Mouse (Mus musculus) midbrain, embryonic 13.5 days (tissue): ENCODE measurements around the gene Tcf7l1. TPM values are rescaled to one million over a fixed set of nuclear protein-coding genes. Genes with fewer than 3 reads are reported as not detected.

Experiments
- ATAC-seq: fragments of 200-750 bp; cut with Nextera tagmentation; 2 replicates; pipeline ENCODE4 v1.8.0; 2017; ENCODE audit warnings: mild to moderate bottlenecking, moderate TSS enrichment, moderate library complexity
- H3K27ac ChIP-seq: fragments of 300-500 bp; sonication (generic); 2 replicates; pipeline ENCODE4 v1.5.1; 2015; ENCODE audit warnings: inconsistent platforms, mild to moderate bottlenecking, moderate library complexity
- H3K27me3 ChIP-seq: fragments of 300-500 bp; sonication (generic); 2 replicates; pipeline ENCODE4 v1.6.1; 2015; ENCODE audit warnings: mild to moderate bottlenecking, inconsistent platforms
- H3K36me3 ChIP-seq: fragments of 300-500 bp; sonication (generic); 2 replicates; pipeline ENCODE4 v1.6.1; 2015; ENCODE audit warnings: mild to moderate bottlenecking, inconsistent platforms
- H3K4me1 ChIP-seq: fragments of 300-500 bp; sonication (generic); replicated peaks from 2 replicates; pipeline ENCODE4 v1.6.1; 2015; ENCODE audit warnings: inconsistent platforms
- H3K4me2 ChIP-seq: fragments of 300-500 bp; sonication (generic); replicated peaks from 2 replicates; pipeline ENCODE4 v1.6.1; 2015; ENCODE audit warnings: moderate library complexity, mild to moderate bottlenecking, inconsistent platforms
- H3K4me3 ChIP-seq: fragments of 300-500 bp; sonication (generic); replicated peaks from 2 replicates; pipeline ENCODE4 v1.5.1; 2015; ENCODE audit warnings: mild to moderate bottlenecking, inconsistent platforms
- H3K9ac ChIP-seq: fragments of 300-500 bp; sonication (generic); replicated peaks from 2 replicates; pipeline ENCODE4 v1.6.1; 2015; ENCODE audit warnings: mild to moderate bottlenecking, inconsistent platforms
- H3K9me3 ChIP-seq: fragments of 300-500 bp; sonication (generic); 2 replicates; pipeline ENCODE4 v1.6.1; 2016; ENCODE audit warnings: mild to moderate bottlenecking, inconsistent platforms
- WGBS: fragments of 180-500 bp; shearing (Covaris S2); methylation state at CpG from one replicate; pipeline ENCODE4 v1.1.7; 2015; 5-methylcytosine and 5-hydroxymethylcytosine counted together
- polyA plus RNA-seq: library from polyadenylated mRNA; unstranded; fragments of >200 nt; fragmentation: Nextera tagmentation; extraction: Ambion mirVana; gene quantifications from 2 replicates; pipeline ENCODE4 v1.2.1, GENCODE M21; 2015

The Tcf7l1 gene
- polyA plus RNA-seq, 1 experiment from 2014 or later: 9.7 TPM

GRCm38 (mm10) chr6:72607676-72608075, 181.4 kb downstream of the Tcf7l1 start:
- peaks cover 79% of the 10 kb centered on the region for H3K36me3 ChIP-seq
- ATAC-seq: no peak
- WGBS: 93% methylated on average over 5 of the region's 5 CpGs

GRCm38 (mm10) chr6:72607060-72607459, 182.0 kb downstream of the Tcf7l1 start:
- H3K4me1 ChIP-seq: no peaks in the 10 kb centered on the region
- no peak overlapping the region for H3K4me3 ChIP-seq
- H3K9me3 ChIP-seq: no peaks in the 10 kb centered on the region
- WGBS: 84% methylated on average over 4 of the region's 4 CpGs
- H3K27ac ChIP-seq: no peak overlapping the region
- no peak for ATAC-seq
- peaks cover 76% of the 10 kb centered on the region for H3K36me3 ChIP-seq
- H3K4me2 ChIP-seq: no peak overlapping the region
- no peak overlapping the region for H3K9ac ChIP-seq
- no peaks in the 10 kb centered on the region for H3K27me3 ChIP-seq

More at GRCm38 (mm10) chr6:72607676-72608075, 181.4 kb downstream of the Tcf7l1 start:
- H3K9ac ChIP-seq: no peak overlapping the region
- no peak overlapping the region for H3K4me3 ChIP-seq
- no peaks in the 10 kb centered on the region for H3K9me3 ChIP-seq
- H3K4me2 ChIP-seq: no peak overlapping the region
- H3K4me1 ChIP-seq: no peaks in the 10 kb centered on the region
- H3K27me3 ChIP-seq: no peaks in the 10 kb centered on the region
- H3K27ac ChIP-seq: no peak overlapping the region

GRCm38 (mm10) chr6:72604066-72604465, 185.0 kb downstream of the Tcf7l1 start:
- H3K9ac ChIP-seq: no peak overlapping the region
- peaks cover 48% of the 10 kb centered on the region for H3K36me3 ChIP-seq
- no peak overlapping the region for H3K4me2 ChIP-seq
- H3K4me1 ChIP-seq: peaks cover 2% of the 10 kb centered on the region; the same call in 1 of the 2 replicates
- no peak overlapping the region for H3K4me3 ChIP-seq
- no peaks in the 10 kb centered on the region for H3K9me3 ChIP-seq
- H3K27ac ChIP-seq: no peak overlapping the region
- WGBS: 85% methylated on average over 2 of the region's 2 CpGs
- no peaks in the 10 kb centered on the region for H3K27me3 ChIP-seq
- no peak for ATAC-seq

DNA sequence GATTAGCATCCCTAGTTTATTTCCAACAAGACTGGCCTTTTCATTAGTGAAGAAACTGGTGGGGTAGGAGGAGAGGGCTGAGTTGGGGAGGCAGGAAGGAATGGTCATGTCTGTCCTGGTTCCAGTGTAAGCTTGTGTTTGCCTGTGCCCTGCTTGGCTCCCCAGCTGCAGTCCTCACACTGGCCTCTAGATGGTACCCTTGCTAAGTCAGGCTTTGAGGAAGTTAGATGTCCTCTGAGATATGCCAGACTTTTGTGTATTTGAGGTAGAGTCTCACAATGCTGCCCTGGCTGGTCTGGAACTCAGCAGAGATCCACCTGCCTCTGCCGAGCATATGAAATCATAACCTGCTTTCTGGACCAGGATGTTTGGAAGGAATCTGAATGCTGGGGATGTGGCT, 187.3 kb downstream of the Tcf7l1 start:
- Histone ChIP-seq H3K36me3 (peaks cover 31% of the 10 kb centered on the region), H3K4me1 (peaks cover 19% of the 10 kb centered on the region), H3K27ac (no peak overlapping the region), H3K4me3 (no peak overlapping the region), H3K4me2 (no peak overlapping the region), H3K27me3 (no peaks in the 10 kb centered on the region), H3K9me3 (no peaks in the 10 kb centered on the region), H3K9ac (no peak overlapping the region)
- no peak for ATAC-seq
- 74% methylated on average over 1 of the region's 1 CpGs for WGBS

DNA sequence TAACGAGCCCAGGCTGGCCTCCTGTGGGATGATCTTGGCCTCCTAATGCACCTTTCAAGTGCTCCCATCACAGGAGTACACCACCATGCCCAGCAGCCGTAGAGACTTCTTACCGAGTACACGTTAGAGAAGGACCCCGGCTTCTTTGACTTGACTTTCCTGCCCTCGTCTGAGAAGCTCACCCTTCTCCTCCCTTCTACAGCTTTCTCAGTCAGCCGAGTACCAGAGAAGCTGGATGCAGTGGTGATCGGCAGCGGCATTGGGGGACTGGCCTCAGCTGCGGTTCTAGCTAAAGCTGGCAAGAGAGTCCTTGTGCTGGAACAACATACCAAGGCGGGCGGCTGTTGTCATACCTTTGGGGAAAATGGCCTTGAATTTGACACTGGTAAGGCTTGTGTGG, 188.3 kb downstream of the Tcf7l1 start:
- 87% methylated on average over 12 of the region's 12 CpGs for WGBS
- Histone ChIP-seq H3K27ac (no peak overlapping the region), H3K27me3 (no peaks in the 10 kb centered on the region), H3K4me3 (no peak overlapping the region), H3K9me3 (no peaks in the 10 kb centered on the region), H3K9ac (no peak overlapping the region), H3K4me2 (no peak overlapping the region), H3K4me1 (peaks cover 20% of the 10 kb centered on the region), H3K36me3 (peaks cover 21% of the 10 kb centered on the region)
- ATAC-seq: no peak

DNA sequence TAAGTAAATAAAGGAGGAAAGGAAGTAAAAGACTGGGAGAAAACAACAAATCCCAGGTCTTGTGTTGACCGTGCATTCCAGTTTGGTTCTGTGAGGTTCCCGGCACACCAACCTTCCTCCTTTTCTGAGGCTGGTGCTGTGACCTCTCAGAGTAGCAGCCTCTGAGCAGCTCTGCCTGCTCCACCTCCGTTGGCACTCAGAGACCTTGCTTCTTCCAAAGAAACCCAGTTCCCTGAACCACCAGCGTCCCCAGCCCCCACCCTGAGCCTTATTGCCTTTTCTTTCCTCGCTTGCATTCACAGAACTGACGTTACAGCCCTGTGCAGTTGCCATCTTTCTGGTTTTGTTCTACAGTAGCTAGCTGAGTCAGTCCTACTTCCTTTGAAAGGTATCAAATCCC, 188.8 kb downstream of the Tcf7l1 start:
- peaks cover 16% of the 10 kb centered on the region for H3K36me3 ChIP-seq
- H3K27ac ChIP-seq: no peak overlapping the region
- H3K4me3 ChIP-seq: no peak overlapping the region
- H3K27me3 ChIP-seq: no peaks in the 10 kb centered on the region
- no peak overlapping the region for H3K9ac ChIP-seq
- H3K9me3 ChIP-seq: no peaks in the 10 kb centered on the region
- peaks cover 20% of the 10 kb centered on the region for H3K4me1 ChIP-seq
- 81% methylated on average over 6 of the region's 6 CpGs for WGBS
- no peak for ATAC-seq
- H3K4me2 ChIP-seq: no peak overlapping the region

DNA sequence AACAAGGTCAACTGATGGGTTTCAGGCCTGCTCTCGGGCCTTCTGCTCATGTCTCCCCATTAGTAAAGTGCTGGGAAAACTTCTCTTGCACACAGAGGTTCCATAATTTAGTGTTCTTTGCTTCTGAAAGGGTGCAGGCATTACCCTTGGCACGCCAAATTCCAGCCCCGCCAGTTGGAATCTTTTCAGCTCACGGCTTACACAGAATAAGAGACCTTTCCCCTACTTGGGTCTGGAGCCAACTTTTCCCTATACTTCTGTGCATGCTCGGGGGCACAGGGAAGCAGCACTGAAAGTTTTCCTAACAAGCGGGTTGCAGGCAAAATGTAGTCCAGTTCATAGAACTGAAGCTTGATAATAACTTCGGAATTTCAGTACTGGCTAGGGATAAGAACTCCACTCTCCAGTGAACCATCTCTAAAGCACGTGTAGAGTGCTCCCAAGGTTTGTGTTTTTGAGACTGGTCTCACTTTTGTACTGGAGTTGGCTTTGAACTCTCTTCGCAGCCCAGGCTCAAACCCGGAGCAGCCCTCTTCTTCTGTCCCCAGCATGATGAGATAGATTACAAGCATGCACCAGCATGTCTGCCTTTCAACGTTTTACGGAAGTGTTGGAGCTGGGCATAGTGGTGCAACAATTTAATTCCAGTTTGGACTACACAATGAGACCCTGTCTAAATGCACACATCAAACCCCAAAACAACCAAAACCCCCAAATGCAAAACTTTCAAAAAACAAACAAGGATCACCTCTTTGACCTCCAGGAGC, 190.1 kb downstream of the Tcf7l1 start:
- H3K9me3 ChIP-seq: no peaks in the 10 kb centered on the region
- peak overlapping the region; percentile 64 for H3K4me3 ChIP-seq
- H3K27ac ChIP-seq: peak overlapping the region; percentile 17; the same call in 1 of the 2 replicates
- peaks cover 6% of the 10 kb centered on the region for H3K36me3 ChIP-seq
- ATAC-seq: no peak; the same call in none of the 2 replicates
- WGBS: 50% methylated on average over 12 of the region's 12 CpGs
- H3K9ac ChIP-seq: peak overlapping the region; percentile 77
- H3K4me2 ChIP-seq: peak overlapping the region; percentile 67
- peaks cover 20% of the 10 kb centered on the region for H3K4me1 ChIP-seq
- H3K27me3 ChIP-seq: no peaks in the 10 kb centered on the region

GRCm38 (mm10) chr6:72597956-72598753, 190.9 kb downstream of the Tcf7l1 start, which contains the start of the genes Elmod3 and Retsat:
TSS of gene Elmod3 (minus strand) at chr6:72598413.
TSS of gene Retsat (plus strand) at chr6:72598475.
- WGBS: 2% methylated on average over 38 of the region's 38 CpGs
- no peaks in the 10 kb centered on the region for H3K9me3 ChIP-seq
- ATAC-seq: peak; percentile 95

DNA sequence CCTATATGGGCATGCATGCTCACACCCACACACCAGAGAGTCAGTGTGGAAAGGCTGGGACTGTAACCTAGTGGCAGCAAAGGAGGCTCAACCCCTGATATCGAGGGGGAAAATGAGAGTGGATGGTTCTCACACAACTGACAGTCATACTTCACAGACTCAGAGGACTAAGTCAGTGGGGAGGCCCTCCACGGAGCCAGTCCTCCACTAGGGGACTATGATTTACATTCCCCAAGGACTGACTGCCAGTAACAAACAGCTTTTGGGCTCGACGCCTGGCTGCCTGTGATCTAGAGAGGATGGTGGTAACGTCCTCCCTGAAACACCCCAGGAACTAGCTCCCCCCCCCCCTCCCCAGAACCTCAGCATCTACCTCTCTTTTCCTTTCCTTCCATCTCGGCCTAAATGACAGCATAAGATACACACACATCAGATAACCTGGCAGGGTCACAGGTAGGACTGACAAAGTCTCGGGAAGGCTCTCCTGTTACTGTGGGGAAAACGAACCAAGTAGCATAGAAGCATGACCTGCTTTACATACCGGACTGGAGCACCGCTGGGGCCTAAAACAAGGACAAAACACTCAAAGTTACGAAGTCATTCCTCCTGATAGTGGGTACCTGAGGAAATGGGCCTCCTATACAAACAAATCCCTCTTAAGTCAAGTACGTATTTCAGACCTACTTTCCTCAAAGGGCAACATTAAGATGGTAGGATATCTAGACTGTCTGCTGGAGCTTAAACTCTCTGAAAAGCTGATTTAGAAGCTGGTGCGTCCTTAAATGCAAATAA, 191.8 kb downstream of the Tcf7l1 start:
- H3K4me1 ChIP-seq: peaks cover 20% of the 10 kb centered on the region
- H3K9ac ChIP-seq: peak overlapping the region; percentile 77
- ATAC-seq: no peak
- H3K36me3 ChIP-seq: 0 out of 2 replicates have a peak, but pooled peaks cover 3% of the 10 kb centered on the region
- no peak overlapping the region for H3K27ac ChIP-seq
- WGBS: 56% methylated on average over 13 of the region's 13 CpGs
- peak overlapping the region; percentile 64 for H3K4me3 ChIP-seq
- peak overlapping the region; percentile 67 for H3K4me2 ChIP-seq
- no peaks in the 10 kb centered on the region for H3K27me3 ChIP-seq
- no peaks in the 10 kb centered on the region for H3K9me3 ChIP-seq

More at GRCm38 (mm10) chr6:72597956-72598753, 190.9 kb downstream of the Tcf7l1 start, which contains the start of the genes Elmod3 and Retsat:
- peak within 1 kb of the TSS; percentile 17; the same call in 1 of the 2 replicates for H3K27ac ChIP-seq
- H3K9ac ChIP-seq: peak within 1 kb of the TSS; percentile 77
- peaks cover 20% of the 10 kb centered on the region for H3K4me1 ChIP-seq
- H3K27me3 ChIP-seq: no peaks in the 10 kb centered on the region
- peak within 1 kb of the TSS; percentile 67 for H3K4me2 ChIP-seq
- peak within 1 kb of the TSS; percentile 64 for H3K4me3 ChIP-seq
- H3K36me3 ChIP-seq: 0 out of 2 replicates have a peak, but pooled peaks cover 3% of the 10 kb centered on the region

GRCm38 (mm10) chr6:72593914-72594313, 195.1 kb downstream of the Tcf7l1 start:
- Histone ChIP-seq H3K4me3 (no peak overlapping the region), H3K9ac (no peak overlapping the region), H3K9me3 (no peaks in the 10 kb centered on the region), H3K4me1 (peaks cover 16% of the 10 kb centered on the region), H3K4me2 (no peak overlapping the region), H3K27ac (no peak overlapping the region), H3K36me3 (0 out of 2 replicates have a peak, but pooled peaks cover 3% of the 10 kb centered on the region), H3K27me3 (no peaks in the 10 kb centered on the region)
- no peak for ATAC-seq
- WGBS: 75% methylated on average over 5 of the region's 5 CpGs

DNA sequence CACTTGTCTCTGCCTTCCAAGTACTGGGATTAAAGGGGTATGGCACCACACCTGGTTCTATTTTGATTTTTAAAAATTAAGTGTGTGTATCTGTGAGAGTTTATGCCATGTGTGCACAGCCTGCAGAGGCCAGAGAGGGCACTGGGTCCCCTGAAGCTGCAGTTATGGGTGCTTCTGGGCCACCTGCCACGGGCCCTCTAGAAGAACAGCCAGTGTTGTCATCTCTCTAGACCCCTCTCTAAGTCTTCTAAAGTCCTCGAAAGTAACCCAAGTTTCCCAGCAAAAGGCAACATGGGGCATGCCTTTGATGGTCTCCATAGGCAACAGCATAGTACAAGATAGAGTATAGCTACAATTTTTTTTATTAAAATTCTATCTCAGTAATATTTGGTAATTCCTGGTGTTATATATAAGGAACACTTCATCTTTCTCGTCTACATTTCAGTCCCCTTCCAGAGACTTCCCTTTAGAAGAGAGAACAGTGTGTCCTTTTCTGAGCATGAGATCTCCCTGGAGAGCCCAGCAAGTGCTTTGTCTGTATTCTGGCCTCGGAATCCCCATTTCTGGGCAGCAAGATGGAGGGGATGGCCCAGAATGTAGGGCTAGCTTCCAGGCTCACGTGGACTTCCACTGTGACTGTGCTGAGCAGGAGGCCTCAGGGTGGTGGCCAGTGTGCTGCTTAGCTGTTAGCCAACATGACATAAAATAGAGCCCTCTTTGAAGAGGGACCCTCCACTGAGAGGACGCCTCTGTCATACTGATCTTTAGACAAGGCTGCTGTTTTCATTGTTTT, 195.8 kb downstream of the Tcf7l1 start:
- Histone ChIP-seq H3K27ac (no peak overlapping the region), H3K4me1 (peaks cover 12% of the 10 kb centered on the region), H3K36me3 (0 out of 2 replicates have a peak, but pooled peaks cover 3% of the 10 kb centered on the region)

More for the DNA sequence above, 195.8 kb downstream of the Tcf7l1 start:
- Histone ChIP-seq H3K9me3 (no peaks in the 10 kb centered on the region), H3K4me3 (no peak overlapping the region), H3K9ac (no peak overlapping the region), H3K4me2 (no peak overlapping the region), H3K27me3 (no peaks in the 10 kb centered on the region)
- WGBS: 82% methylated on average over 6 of the region's 6 CpGs
- ATAC-seq: no peak
